19 mouse cellular contexts compared by ENCODE assay signal in genomic region chr6:5113103-5113502, GRCm38 (mm10).
DNase-seq lines count a peak whose midpoint lies in the region; ATAC-seq and TF ChIP-seq lines count a peak whose summit lies in the region.
"Had no signal": no experiment of that assay in that cellular context is flagged by ENCODE, and none has a peak within 500 bp of the region (broad histone marks: within the 10 kb centered on the region; RNA-seq: fewer than 3 reads in every experiment).

No protein-coding gene starts in this region.

- H3K9me3 ChIP-seq in intestine, embryonic 15.5 days, result no peaks in the 10 kb centered on the region
- H3K9me3 ChIP-seq in intestine, postnatal 0 days (ENCODE audit: control insufficient read depth), result no peaks in the 10 kb centered on the region
- no peaks in the 10 kb centered on the region for H3K9me3 ChIP-seq in liver, embryonic 16.5 days (replicated peaks; ENCODE audit: control insufficient read depth, low read length)
- H3K9me3 ChIP-seq: forebrain, embryonic 12.5 days; heart, embryonic 15.5 days; limb, embryonic 15.5 days; midbrain, embryonic 12.5 days had no signal

- DNase-seq in lung, postnatal 36 days, result peak; percentile 22
- DNase-seq in lung, postnatal 14 days, result no peak
- no peak for DNase-seq in left cerebral cortex, postnatal 36 days (ENCODE audit: low spot score in 2 of 2)
- no peak for DNase-seq in ovary, postnatal 14 days (ENCODE audit: low spot score)
- DNase-seq: cerebellum, adult 2 months; cerebellum, postnatal 36 days; gastrocnemius, postnatal 10 days; heart, adult 2 months; heart, postnatal 4 days; kidney, adult 8-10 months; thymus, postnatal 36 days had no signal

- 18% methylated on average over 8 of the region's 8 CpGs for WGBS in intestine, embryonic 15.5 days
- 16% methylated on average over 8 of the region's 8 CpGs for WGBS in intestine, postnatal 0 days
- WGBS in liver, embryonic 16.5 days (ENCODE audit: insufficient replicate concordance), result 21% methylated on average over 8 of the region's 8 CpGs

- intact Hi-C loops in left cerebral cortex, postnatal 36 days (cut with DNase I), result loop anchor here (5.0 to 10.0 kb wide), 4 partner anchors 211 to 1601 kb away; partner anchors contain the start of genes Asb4, Peg10, Ppp1r9a and Sgce

- H3K4me2 ChIP-seq in intestine, embryonic 15.5 days (replicated peaks), result no peak overlapping the region
- H3K4me2 ChIP-seq in intestine, postnatal 0 days (replicated peaks; ENCODE audit: low read depth), result no peak overlapping the region
- H3K4me2 ChIP-seq in liver, embryonic 16.5 days (ENCODE audit: low read depth, low read length), result no peak overlapping the region
- H3K4me2 ChIP-seq: forebrain, embryonic 12.5 days; heart, embryonic 15.5 days; limb, embryonic 15.5 days; midbrain, embryonic 12.5 days had no signal

- H3K36me3 ChIP-seq in intestine, embryonic 15.5 days, result no peaks in the 10 kb centered on the region
- H3K36me3 ChIP-seq in intestine, postnatal 0 days (ENCODE audit: control insufficient read depth, insufficient read depth), result no peaks in the 10 kb centered on the region; the same call in 1 of the 2 replicates
- H3K36me3 ChIP-seq in liver, embryonic 16.5 days (ENCODE audit: control insufficient read depth, insufficient read depth), result no peaks in the 10 kb centered on the region
- H3K36me3 ChIP-seq: heart, embryonic 15.5 days; limb, embryonic 15.5 days had no signal

- TF ChIP-seq CTCF in intestine, postnatal 0 days (IDR thresholded peaks at IDR 0.05; ENCODE audit: low read depth), result no peak

- no peak overlapping the region for H3K27ac ChIP-seq in intestine, embryonic 15.5 days
- H3K27ac ChIP-seq in intestine, postnatal 0 days (ENCODE audit: low read depth, low read length), result no peak overlapping the region
- H3K27ac ChIP-seq in liver, embryonic 16.5 days (ENCODE audit: low read length), result no peak overlapping the region
- H3K27ac ChIP-seq: forebrain, embryonic 12.5 days; heart, adult 2 months; heart, embryonic 15.5 days; limb, embryonic 15.5 days; midbrain, embryonic 12.5 days had no signal

- H3K4me1 ChIP-seq in intestine, embryonic 15.5 days (replicated peaks), result peaks cover 7% of the 10 kb centered on the region
- H3K4me1 ChIP-seq in intestine, postnatal 0 days (replicated peaks; ENCODE audit: control insufficient read depth, insufficient read depth, low read length), result no peaks in the 10 kb centered on the region
- H3K4me1 ChIP-seq in liver, embryonic 16.5 days (ENCODE audit: control insufficient read depth, low read depth, low read length), result no peaks in the 10 kb centered on the region; the same call in none of the 2 replicates

- H3K9ac ChIP-seq in intestine, embryonic 15.5 days, result no peak overlapping the region
- H3K9ac ChIP-seq in intestine, postnatal 0 days (ENCODE audit: low read depth, low read length), result no peak overlapping the region
- no peak overlapping the region for H3K9ac ChIP-seq in liver, embryonic 16.5 days (ENCODE audit: low read depth, low read length)
- H3K9ac ChIP-seq: forebrain, embryonic 12.5 days; heart, embryonic 15.5 days; limb, embryonic 15.5 days; midbrain, embryonic 12.5 days had no signal

- no peak overlapping the region for H3K4me3 ChIP-seq in intestine, embryonic 15.5 days (replicated peaks)
- no peak overlapping the region for H3K4me3 ChIP-seq in intestine, postnatal 0 days (ENCODE audit: low read depth, low read length)
- no peak overlapping the region for H3K4me3 ChIP-seq in liver, embryonic 16.5 days (ENCODE audit: low read depth, low read length)
- H3K4me3 ChIP-seq: forebrain, embryonic 12.5 days; heart, adult 2 months; heart, embryonic 15.5 days; limb, embryonic 15.5 days; midbrain, embryonic 12.5 days had no signal

- 0 out of 2 replicates have a peak, but pooled peaks have one; percentile 20 for ATAC-seq in intestine, embryonic 15.5 days
- no peak for ATAC-seq in intestine, postnatal 0 days
- ATAC-seq in liver, embryonic 16.5 days (ENCODE audit: low read depth), result peak; percentile 56
- ATAC-seq: hindbrain, embryonic 16.5 days had no signal

- no peaks in the 10 kb centered on the region for H3K27me3 ChIP-seq in intestine, embryonic 15.5 days (replicated peaks)
- no peaks in the 10 kb centered on the region for H3K27me3 ChIP-seq in intestine, postnatal 0 days (replicated peaks; ENCODE audit: control insufficient read depth, insufficient read depth, low read length)
- no peaks in the 10 kb centered on the region for H3K27me3 ChIP-seq in liver, embryonic 16.5 days (ENCODE audit: control insufficient read depth, insufficient read depth, low read depth, low read length)
- H3K27me3 ChIP-seq: forebrain, embryonic 12.5 days; heart, embryonic 15.5 days; limb, embryonic 15.5 days; midbrain, embryonic 12.5 days had no signal
